Mouse (Mus musculus) limb, embryonic 13.5 days (tissue): ENCODE results near the gene Topaz1. TPM values are rescaled to one million over a fixed set of nuclear protein-coding genes. Genes with fewer than 3 reads are reported as not detected.

ENCODE experiments used
- polyA plus RNA-seq: library from polyadenylated mRNA; unstranded; fragments of >200 nt; fragmentation: Nextera tagmentation; extraction: Ambion mirVana; gene quantifications from 2 replicates; pipeline ENCODE4 v1.2.1, GENCODE M21; 2015

Gene Topaz1
- polyA plus RNA-seq, 1 experiment from 2014 or later = not detected

Other genes with a start within 250 kb of the Topaz1 start
- gene Tcaim, start 58.2 kb downstream of the Topaz1 start, polyA plus RNA-seq = 8.4 TPM in 2 replicates
- gene Gm35549, start 96.7 kb downstream of the Topaz1 start, polyA plus RNA-seq = 0.34 and 0.67 TPM in 2 replicates
- gene Zfp445, start 118.7 kb downstream of the Topaz1 start, polyA plus RNA-seq = 75.2 and 88.0 TPM in 2 replicates
- gene Zkscan7, start 138.3 kb downstream of the Topaz1 start, polyA plus RNA-seq = 3.7 and 4.9 TPM in 2 replicates
- gene Zfp105, start 175.7 kb downstream of the Topaz1 start, polyA plus RNA-seq = 29.6 and 32.2 TPM in 2 replicates
- 33.5 and 33.7 TPM in 2 replicates for gene 1110059G10Rik, start 203.7 kb downstream of the Topaz1 start, polyA plus RNA-seq
- gene Kif15, start 203.7 kb downstream of the Topaz1 start, polyA plus RNA-seq = 58.2 and 63.6 TPM in 2 replicates